Mouse (Mus musculus): ENCODE measurements at regions not wholly inside any gene's neighbourhood (a gene's known extent, or its start where the extent isn't known, plus 50 kb on each side); places are given as distances from the start of the nearest gene placed in this dataset.

- 84% methylated on average over 3 of the region's 3 CpGs for WGBS
- H3K36me3 ChIP-seq (replicated peaks) = no peaks in the 10 kb centered on the region
- H3K4me3 ChIP-seq = no peak overlapping the region
- H3K27ac ChIP-seq (replicated peaks) = no peak overlapping the region
- peaks cover 40% of the 10 kb centered on the region for H3K4me1 ChIP-seq
- DNase-seq (ENCODE audit: low spot score) = no peak
- H3K9me3 ChIP-seq = no peaks in the 10 kb centered on the region
- peaks cover 6% of the 10 kb centered on the region; the same call in 1 of the 2 replicates for H3K27me3 ChIP-seq (replicated peaks; ENCODE audit: low read depth, poor library complexity, severe bottlenecking)
Observed at GRCm38 (mm10) chr2:128404405-128404804, 186.6 kb upstream of the Spdye4c start.

- Histone ChIP-seq H3K36me3 (replicated peaks) (no peaks in the 10 kb centered on the region), H3K4me3 (no peak overlapping the region), H3K27ac (replicated peaks) (no peak overlapping the region), H3K9me3 (no peaks in the 10 kb centered on the region), H3K4me1 (peaks cover 28% of the 10 kb centered on the region), H3K27me3 (replicated peaks; ENCODE audit: low read depth, poor library complexity, severe bottlenecking) (no peaks in the 10 kb centered on the region)
- DNase-seq (ENCODE audit: low spot score) = no peak
- 65% methylated on average over 7 of the region's 7 CpGs for WGBS
Observed at GRCm38 (mm10) chr2:128407076-128407475, 183.9 kb upstream of the Spdye4c start.

GRCm38 (mm10) chr2:128408718-128409117 is 182.3 kb upstream of the Spdye4c start:
- peak; percentile 73 for DNase-seq (ENCODE audit: low spot score)
- Histone ChIP-seq H3K27me3 (replicated peaks; ENCODE audit: low read depth, poor library complexity, severe bottlenecking) (0 out of 2 replicates have a peak, but pooled peaks cover 3% of the 10 kb centered on the region), H3K27ac (replicated peaks) (no peak overlapping the region), H3K4me1 (peaks cover 20% of the 10 kb centered on the region), H3K36me3 (replicated peaks) (no peaks in the 10 kb centered on the region), H3K9me3 (no peaks in the 10 kb centered on the region), H3K4me3 (no peak overlapping the region)
- WGBS = 40% methylated on average over 6 of the region's 6 CpGs

GRCm38 (mm10) chr2:128412352-128412751 is 178.7 kb upstream of the Spdye4c start:
- H3K4me3 ChIP-seq = no peak overlapping the region
- DNase-seq (ENCODE audit: low spot score) = peak; percentile 78
- 0 out of 2 replicates have a peak, but pooled peaks cover 3% of the 10 kb centered on the region for H3K27me3 ChIP-seq (replicated peaks; ENCODE audit: low read depth, poor library complexity, severe bottlenecking)
- WGBS = 13% methylated on average over 10 of the region's 10 CpGs
- H3K9me3 ChIP-seq = no peaks in the 10 kb centered on the region
- peaks cover 17% of the 10 kb centered on the region for H3K4me1 ChIP-seq
- H3K27ac ChIP-seq (replicated peaks) = 0 out of 2 replicates have a peak overlapping the region, but pooled peaks have one; percentile 15
- H3K36me3 ChIP-seq (replicated peaks) = no peaks in the 10 kb centered on the region

GRCm38 (mm10) chr2:128412974-128413373 is 178.0 kb upstream of the Spdye4c start:
- H3K27ac ChIP-seq (replicated peaks) = peak overlapping the region; percentile 15; the same call in 1 of the 2 replicates
- no peaks in the 10 kb centered on the region for H3K9me3 ChIP-seq
- 0 out of 2 replicates have a peak, but pooled peaks cover 3% of the 10 kb centered on the region for H3K27me3 ChIP-seq (replicated peaks; ENCODE audit: low read depth, poor library complexity, severe bottlenecking)
- 53% methylated on average over 10 of the region's 10 CpGs for WGBS
- no peaks in the 10 kb centered on the region for H3K36me3 ChIP-seq (replicated peaks)
- peaks cover 19% of the 10 kb centered on the region for H3K4me1 ChIP-seq
- H3K4me3 ChIP-seq = no peak overlapping the region
- peak; percentile 27 for DNase-seq (ENCODE audit: low spot score)

- Histone ChIP-seq H3K27me3 (replicated peaks; ENCODE audit: low read depth, poor library complexity, severe bottlenecking) (0 out of 2 replicates have a peak, but pooled peaks cover 3% of the 10 kb centered on the region), H3K36me3 (replicated peaks) (no peaks in the 10 kb centered on the region), H3K9me3 (no peaks in the 10 kb centered on the region), H3K4me1 (peaks cover 22% of the 10 kb centered on the region), H3K27ac (replicated peaks) (no peak overlapping the region), H3K4me3 (no peak overlapping the region)
- DNase-seq (ENCODE audit: low spot score) = no peak
- WGBS = 85% methylated on average over 17 of the region's 17 CpGs
Observed at GRCm38 (mm10) chr2:128414588-128415240, 176.3 kb upstream of the Spdye4c start.

GRCm38 (mm10) chr2:128416416-128416815 is 174.6 kb upstream of the Spdye4c start:
- Histone ChIP-seq H3K9me3 (no peaks in the 10 kb centered on the region), H3K27me3 (replicated peaks; ENCODE audit: low read depth, poor library complexity, severe bottlenecking) (0 out of 2 replicates have a peak, but pooled peaks cover 3% of the 10 kb centered on the region), H3K4me3 (no peak overlapping the region), H3K4me1 (peaks cover 22% of the 10 kb centered on the region), H3K27ac (replicated peaks) (no peak overlapping the region), H3K36me3 (replicated peaks) (no peaks in the 10 kb centered on the region)
- no peak for DNase-seq (ENCODE audit: low spot score)
- WGBS = 73% methylated on average over 7 of the region's 7 CpGs

GRCm38 (mm10) chr2:128418960-128419359 is 172.0 kb upstream of the Spdye4c start:
- no peak overlapping the region for H3K27ac ChIP-seq (replicated peaks)
- no peak overlapping the region for H3K4me3 ChIP-seq
- WGBS = 78% methylated on average over 3 of the region's 3 CpGs
- H3K9me3 ChIP-seq = no peaks in the 10 kb centered on the region
- no peaks in the 10 kb centered on the region for H3K27me3 ChIP-seq (replicated peaks; ENCODE audit: low read depth, poor library complexity, severe bottlenecking)
- H3K36me3 ChIP-seq (replicated peaks) = no peaks in the 10 kb centered on the region
- DNase-seq (ENCODE audit: low spot score) = no peak
- peaks cover 14% of the 10 kb centered on the region; the same call in 1 of the 2 replicates for H3K4me1 ChIP-seq

- no peaks in the 10 kb centered on the region for H3K9me3 ChIP-seq
- H3K27me3 ChIP-seq (replicated peaks; ENCODE audit: low read depth, poor library complexity, severe bottlenecking) = no peaks in the 10 kb centered on the region
- no peak overlapping the region for H3K4me3 ChIP-seq
- no peaks in the 10 kb centered on the region for H3K36me3 ChIP-seq (replicated peaks)
- 86% methylated on average over 10 of the region's 10 CpGs for WGBS
- DNase-seq (ENCODE audit: low spot score) = no peak
- H3K4me1 ChIP-seq = peaks cover 14% of the 10 kb centered on the region; the same call in 1 of the 2 replicates
- no peak overlapping the region for H3K27ac ChIP-seq (replicated peaks)
Observed at GRCm38 (mm10) chr2:128420406-128420805, 170.6 kb upstream of the Spdye4c start.

- DNase-seq (ENCODE audit: low spot score) = no peak
- WGBS = 43% methylated on average over 6 of the region's 6 CpGs
- H3K4me3 ChIP-seq = no peak overlapping the region
- H3K36me3 ChIP-seq (replicated peaks) = no peaks in the 10 kb centered on the region
- 0 out of 2 replicates have a peak, but pooled peaks cover 4% of the 10 kb centered on the region for H3K27me3 ChIP-seq (replicated peaks; ENCODE audit: low read depth, poor library complexity, severe bottlenecking)
- no peak overlapping the region for H3K27ac ChIP-seq (replicated peaks)
- H3K4me1 ChIP-seq = peaks cover 11% of the 10 kb centered on the region
- no peaks in the 10 kb centered on the region for H3K9me3 ChIP-seq
Observed at GRCm38 (mm10) chr2:128422677-128423076, 168.3 kb upstream of the Spdye4c start.

- DNase-seq (ENCODE audit: low spot score) = no peak
- Histone ChIP-seq H3K4me1 (peaks cover 18% of the 10 kb centered on the region), H3K36me3 (replicated peaks) (no peaks in the 10 kb centered on the region), H3K4me3 (no peak overlapping the region), H3K27me3 (replicated peaks; ENCODE audit: low read depth, poor library complexity, severe bottlenecking) (peaks cover 10% of the 10 kb centered on the region; the same call in 1 of the 2 replicates), H3K9me3 (no peaks in the 10 kb centered on the region), H3K27ac (replicated peaks) (no peak overlapping the region)
- 84% methylated on average over 7 of the region's 7 CpGs for WGBS
Observed at GRCm38 (mm10) chr2:128424236-128424635, 166.8 kb upstream of the Spdye4c start.

GRCm38 (mm10) chr2:128427181-128427880 is 163.7 kb upstream of the Spdye4c start:
- peaks cover 10% of the 10 kb centered on the region; the same call in 1 of the 2 replicates for H3K27me3 ChIP-seq (replicated peaks; ENCODE audit: low read depth, poor library complexity, severe bottlenecking)
- no peak for DNase-seq (ENCODE audit: low spot score)
- no peaks in the 10 kb centered on the region for H3K36me3 ChIP-seq (replicated peaks)
- WGBS = 87% methylated on average over 6 of the region's 6 CpGs
- H3K27ac ChIP-seq (replicated peaks) = no peak overlapping the region
- 0 out of 2 replicates have a peak overlapping the region, but pooled peaks have one; percentile 12 for H3K4me3 ChIP-seq
- no peaks in the 10 kb centered on the region for H3K9me3 ChIP-seq
- H3K4me1 ChIP-seq = peaks cover 41% of the 10 kb centered on the region
